Mouse (Mus musculus): ENCODE data around the gene C330021F23Rik. TPM values are rescaled to one million over a fixed set of nuclear protein-coding genes. Genes with fewer than 3 reads are reported as not detected.

Gene C330021F23Rik
- polyA plus RNA-seq, 1 experiment, result 22.8 TPM

DNA sequence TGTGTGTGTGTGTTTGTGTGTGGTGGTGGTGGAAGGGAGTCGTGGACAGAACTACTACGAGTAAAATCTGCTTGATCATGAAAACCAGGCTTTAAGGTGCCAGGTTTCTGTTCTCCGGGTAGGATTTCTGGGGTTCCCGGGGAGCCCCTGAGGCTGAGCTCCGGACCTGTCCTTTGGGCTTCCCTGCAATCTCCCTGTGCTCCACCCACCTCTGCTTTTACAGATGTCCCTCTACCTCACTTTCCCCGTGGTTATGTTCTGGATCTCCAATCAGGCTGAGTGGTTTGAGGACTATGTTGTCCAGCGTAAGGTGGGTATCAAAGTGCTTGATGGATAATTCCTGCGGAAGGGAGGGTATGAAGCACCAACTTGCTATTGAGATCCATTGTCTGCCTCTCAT is 54.3 kb downstream of the C330021F23Rik start:
- Histone ChIP-seq H3K27me3 (ENCODE audit: control insufficient read depth, insufficient read depth, low read length, poor library complexity, severe bottlenecking) (no peaks in the 10 kb centered on the region), H3K36me3 (ENCODE audit: control insufficient read depth, insufficient read depth, low read length, poor library complexity, severe bottlenecking) (peaks cover 13% of the 10 kb centered on the region), H3K27ac (ENCODE audit: insufficient read depth, low read length) (no peak overlapping the region), H3K4me1 (ENCODE audit: control insufficient read depth, insufficient read depth, low read length) (no peaks in the 10 kb centered on the region), H3K9ac (ENCODE audit: low read depth, poor library complexity, severe bottlenecking) (peak overlapping the region; percentile 57), H3K4me3 (ENCODE audit: low read depth, low read length) (peak overlapping the region; percentile 64), H3K9me3 (replicated peaks; ENCODE audit: control insufficient read depth, insufficient read depth, low read length, poor library complexity, severe bottlenecking) (no peaks in the 10 kb centered on the region)
- TF ChIP-seq CTCF (IDR thresholded peaks at IDR 0.05; ENCODE audit: low read depth, low read length) (no peak), POLR2A (IDR thresholded peaks at IDR 0.05; ENCODE audit: insufficient read depth, low read length) (no peak), EP300 (IDR thresholded peaks at IDR 0.05; ENCODE audit: insufficient read depth, low read depth, low read length) (no peak)

DNA sequence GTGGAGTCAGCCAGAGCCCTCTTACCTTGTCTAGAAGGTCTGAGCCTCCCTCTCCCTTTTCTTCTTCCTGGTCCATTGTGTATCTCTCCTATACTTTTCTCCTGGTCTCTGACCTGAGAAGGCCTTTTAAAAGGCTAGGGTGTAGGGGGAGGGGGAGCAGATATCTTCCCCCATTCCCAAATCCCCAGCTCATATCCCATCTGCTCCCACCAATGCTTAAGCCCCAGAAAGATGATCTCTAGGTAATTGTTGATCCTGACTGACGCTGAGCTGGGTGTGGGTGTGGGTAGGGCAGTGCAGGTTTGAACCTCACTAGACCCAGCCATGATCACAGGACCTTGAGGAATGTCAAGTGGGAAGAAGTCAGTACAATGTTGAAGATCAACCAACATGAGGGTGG is 57.7 kb downstream of the C330021F23Rik start, which contains the start of gene Pcp2:
TSS of gene Pcp2 (minus strand) at position 101 of the 400 bp plus-strand sequence.
- no peaks in the 10 kb centered on the region for H3K9me3 ChIP-seq (replicated peaks; ENCODE audit: control insufficient read depth, insufficient read depth, low read length, poor library complexity, severe bottlenecking)
- H3K4me1 ChIP-seq (ENCODE audit: control insufficient read depth, insufficient read depth, low read length), result no peaks in the 10 kb centered on the region
- no peak within 1 kb of the TSS for H3K9ac ChIP-seq (ENCODE audit: low read depth, poor library complexity, severe bottlenecking)
- H3K4me3 ChIP-seq (ENCODE audit: low read depth, low read length), result no peak within 1 kb of the TSS
- no peaks in the 10 kb centered on the region; the same call in 1 of the 2 replicates for H3K36me3 ChIP-seq (ENCODE audit: control insufficient read depth, insufficient read depth, low read length, poor library complexity, severe bottlenecking)
- H3K27ac ChIP-seq (ENCODE audit: insufficient read depth, low read length), result no peak within 1 kb of the TSS
- H3K27me3 ChIP-seq (ENCODE audit: control insufficient read depth, insufficient read depth, low read length, poor library complexity, severe bottlenecking), result no peaks in the 10 kb centered on the region
- TF ChIP-seq EP300 (IDR thresholded peaks at IDR 0.05; ENCODE audit: insufficient read depth, low read depth, low read length) (no peak), POLR2A (IDR thresholded peaks at IDR 0.05; ENCODE audit: insufficient read depth, low read length) (no peak), CTCF (IDR thresholded peaks at IDR 0.05; ENCODE audit: low read depth, low read length) (no peak)

- Histone ChIP-seq H3K9ac (ENCODE audit: low read depth, poor library complexity, severe bottlenecking) (no peak overlapping the region), H3K9me3 (replicated peaks; ENCODE audit: control insufficient read depth, insufficient read depth, low read length, poor library complexity, severe bottlenecking) (no peaks in the 10 kb centered on the region), H3K4me3 (ENCODE audit: low read depth, low read length) (no peak overlapping the region), H3K27ac (ENCODE audit: insufficient read depth, low read length) (no peak overlapping the region), H3K27me3 (ENCODE audit: control insufficient read depth, insufficient read depth, low read length, poor library complexity, severe bottlenecking) (no peaks in the 10 kb centered on the region), H3K4me1 (ENCODE audit: control insufficient read depth, insufficient read depth, low read length) (no peaks in the 10 kb centered on the region), H3K36me3 (ENCODE audit: control insufficient read depth, insufficient read depth, low read length, poor library complexity, severe bottlenecking) (no peaks in the 10 kb centered on the region; the same call in 1 of the 2 replicates)
- no peak for TF ChIP-seq POLR2A (IDR thresholded peaks at IDR 0.05; ENCODE audit: insufficient read depth, low read length)
- TF ChIP-seq EP300 (IDR thresholded peaks at IDR 0.05; ENCODE audit: insufficient read depth, low read depth, low read length), result no peak
- no peak for TF ChIP-seq CTCF (IDR thresholded peaks at IDR 0.05; ENCODE audit: low read depth, low read length)
These were observed 59.2 kb downstream of the C330021F23Rik start for GRCm38 (mm10) chr8:3626971-3627370.

DNA sequence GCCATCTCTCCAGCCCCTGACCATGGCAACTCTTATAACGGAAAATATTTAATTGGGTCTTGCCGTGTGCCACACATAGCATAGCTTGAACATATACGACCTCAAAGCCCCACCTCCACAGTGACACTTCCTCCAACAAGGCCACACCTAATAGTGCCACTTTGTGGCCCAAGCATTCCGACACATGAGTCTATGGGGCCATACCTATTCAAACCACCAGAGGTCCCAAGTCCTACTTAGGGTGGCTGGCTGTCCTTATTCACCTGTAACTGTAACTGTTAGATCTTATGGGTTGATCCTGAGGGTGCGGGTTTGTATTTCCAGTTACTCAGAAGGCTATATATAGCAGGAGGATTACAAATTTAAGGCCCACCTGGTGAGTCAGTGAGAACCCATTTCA is 60.2 kb downstream of the C330021F23Rik start:
- no peaks in the 10 kb centered on the region for H3K4me1 ChIP-seq (ENCODE audit: control insufficient read depth, insufficient read depth, low read length)
- no peak overlapping the region for H3K27ac ChIP-seq (ENCODE audit: insufficient read depth, low read length)
- H3K36me3 ChIP-seq (ENCODE audit: control insufficient read depth, insufficient read depth, low read length, poor library complexity, severe bottlenecking), result no peaks in the 10 kb centered on the region; the same call in 1 of the 2 replicates
- H3K27me3 ChIP-seq (ENCODE audit: control insufficient read depth, insufficient read depth, low read length, poor library complexity, severe bottlenecking), result no peaks in the 10 kb centered on the region
- H3K4me3 ChIP-seq (ENCODE audit: low read depth, low read length), result no peak overlapping the region
- no peak overlapping the region for H3K9ac ChIP-seq (ENCODE audit: low read depth, poor library complexity, severe bottlenecking)
- TF ChIP-seq EP300 (IDR thresholded peaks at IDR 0.05; ENCODE audit: insufficient read depth, low read depth, low read length) (no peak), CTCF (IDR thresholded peaks at IDR 0.05; ENCODE audit: low read depth, low read length) (peak; percentile 35), POLR2A (IDR thresholded peaks at IDR 0.05; ENCODE audit: insufficient read depth, low read length) (no peak)
- no peaks in the 10 kb centered on the region for H3K9me3 ChIP-seq (replicated peaks; ENCODE audit: control insufficient read depth, insufficient read depth, low read length, poor library complexity, severe bottlenecking)

GRCm38 (mm10) chr8:3630647-3631477 is 63.1 kb downstream of the C330021F23Rik start, which contains the start of gene Stxbp2:
Gene Stxbp2 (plus strand): TSS chr8:3630955.
- peak within 1 kb of the TSS; percentile 82 for H3K4me3 ChIP-seq (ENCODE audit: low read depth, low read length)
- no peaks in the 10 kb centered on the region for H3K27me3 ChIP-seq (ENCODE audit: control insufficient read depth, insufficient read depth, low read length, poor library complexity, severe bottlenecking)
- H3K9me3 ChIP-seq (replicated peaks; ENCODE audit: control insufficient read depth, insufficient read depth, low read length, poor library complexity, severe bottlenecking), result no peaks in the 10 kb centered on the region
- H3K9ac ChIP-seq (ENCODE audit: low read depth, poor library complexity, severe bottlenecking), result peak within 1 kb of the TSS; percentile 57
- H3K4me1 ChIP-seq (ENCODE audit: control insufficient read depth, insufficient read depth, low read length), result no peaks in the 10 kb centered on the region
- H3K36me3 ChIP-seq (ENCODE audit: control insufficient read depth, insufficient read depth, low read length, poor library complexity, severe bottlenecking), result peaks cover 7% of the 10 kb centered on the region
- H3K27ac ChIP-seq (ENCODE audit: insufficient read depth, low read length), result no peak within 1 kb of the TSS
- TF ChIP-seq EP300 (IDR thresholded peaks at IDR 0.05; ENCODE audit: insufficient read depth, low read depth, low read length) (no peak), POLR2A (IDR thresholded peaks at IDR 0.05; ENCODE audit: insufficient read depth, low read length) (peak; percentile 61), CTCF (IDR thresholded peaks at IDR 0.05; ENCODE audit: low read depth, low read length) (no peak)

GRCm38 (mm10) chr8:3631478-3631875 is 63.7 kb downstream of the C330021F23Rik start:
- no peak overlapping the region for H3K27ac ChIP-seq (ENCODE audit: insufficient read depth, low read length)
- no peak for TF ChIP-seq POLR2A (IDR thresholded peaks at IDR 0.05; ENCODE audit: insufficient read depth, low read length)
- no peak for TF ChIP-seq CTCF (IDR thresholded peaks at IDR 0.05; ENCODE audit: low read depth, low read length)
- TF ChIP-seq EP300 (IDR thresholded peaks at IDR 0.05; ENCODE audit: insufficient read depth, low read depth, low read length), result no peak
- H3K4me1 ChIP-seq (ENCODE audit: control insufficient read depth, insufficient read depth, low read length), result no peaks in the 10 kb centered on the region

More at GRCm38 (mm10) chr8:3631478-3631875, 63.7 kb downstream of the C330021F23Rik start:
- Histone ChIP-seq H3K36me3 (ENCODE audit: control insufficient read depth, insufficient read depth, low read length, poor library complexity, severe bottlenecking) (peaks cover 13% of the 10 kb centered on the region), H3K27me3 (ENCODE audit: control insufficient read depth, insufficient read depth, low read length, poor library complexity, severe bottlenecking) (no peaks in the 10 kb centered on the region), H3K4me3 (ENCODE audit: low read depth, low read length) (peak overlapping the region; percentile 82), H3K9me3 (replicated peaks; ENCODE audit: control insufficient read depth, insufficient read depth, low read length, poor library complexity, severe bottlenecking) (no peaks in the 10 kb centered on the region), H3K9ac (ENCODE audit: low read depth, poor library complexity, severe bottlenecking) (peak overlapping the region; percentile 57)

Other genes with a start within 250 kb of the C330021F23Rik start
- gene A430078G23Rik, start 214.6 kb upstream of the C330021F23Rik start, polyA plus RNA-seq (2011; ENCODE audit: insufficient read depth, insufficient read length, low read depth, missing spikeins), result not detected in 2 replicates
- gene Arhgef18, start 175.0 kb upstream of the C330021F23Rik start, polyA plus RNA-seq (2011; ENCODE audit: insufficient read depth, insufficient read length, low read depth, missing spikeins), result 64.8 and 67.7 TPM in 2 replicates
- gene Pex11g, start 100.3 kb upstream of the C330021F23Rik start, polyA plus RNA-seq (2011; ENCODE audit: insufficient read depth, insufficient read length, low read depth, missing spikeins), result 4.6 and 6.7 TPM in 2 replicates
- gene Tex45, start 97.1 kb upstream of the C330021F23Rik start, polyA plus RNA-seq (2011; ENCODE audit: insufficient read depth, insufficient read length, low read depth, missing spikeins), result 0.39 and 0.44 TPM in 2 replicates
- 15.5 and 17.7 TPM in 2 replicates for gene Zfp358, start 74.9 kb upstream of the C330021F23Rik start, polyA plus RNA-seq (2011; ENCODE audit: insufficient read depth, insufficient read length, low read depth, missing spikeins)
- gene Mcoln1, start 67.5 kb upstream of the C330021F23Rik start, polyA plus RNA-seq (2011; ENCODE audit: insufficient read depth, insufficient read length, low read depth, missing spikeins), result 62.0 and 62.3 TPM in 2 replicates
- gene Pnpla6, start 52.6 kb upstream of the C330021F23Rik start, polyA plus RNA-seq (2011; ENCODE audit: insufficient read depth, insufficient read length, low read depth, missing spikeins), result 46.6 and 47.5 TPM in 2 replicates
- 68.9 and 69.1 TPM in 2 replicates for gene Camsap3, start 19.3 kb downstream of the C330021F23Rik start, polyA plus RNA-seq (2011; ENCODE audit: insufficient read depth, insufficient read length, low read depth, missing spikeins)
- gene Xab2, start 53.3 kb downstream of the C330021F23Rik start, polyA plus RNA-seq (2011; ENCODE audit: insufficient read depth, insufficient read length, low read depth, missing spikeins), result 57.8 and 65.8 TPM in 2 replicates
- gene Pet100, start 53.6 kb downstream of the C330021F23Rik start, polyA plus RNA-seq (2011; ENCODE audit: insufficient read depth, insufficient read length, low read depth, missing spikeins), result 93.4 and 100 TPM in 2 replicates
- not detected in 2 replicates for gene Pcp2, start 57.6 kb downstream of the C330021F23Rik start, polyA plus RNA-seq (2011; ENCODE audit: insufficient read depth, insufficient read length, low read depth, missing spikeins)
- gene Stxbp2, start 63.0 kb downstream of the C330021F23Rik start, polyA plus RNA-seq (2011; ENCODE audit: insufficient read depth, insufficient read length, low read depth, missing spikeins), result 125 and 145 TPM in 2 replicates
- 0.94 and 1.8 TPM in 2 replicates for gene Retn, start 87.8 kb downstream of the C330021F23Rik start, polyA plus RNA-seq (2011; ENCODE audit: insufficient read depth, insufficient read length, low read depth, missing spikeins)
- not detected in 2 replicates for gene Mcemp1, start 97.8 kb downstream of the C330021F23Rik start, polyA plus RNA-seq (2011; ENCODE audit: insufficient read depth, insufficient read length, low read depth, missing spikeins)
- gene Fcor, start 104.4 kb downstream of the C330021F23Rik start, polyA plus RNA-seq (2011; ENCODE audit: insufficient read depth, insufficient read length, low read depth, missing spikeins), result 8.4 and 11.9 TPM in 2 replicates
- gene Trappc5, start 108.3 kb downstream of the C330021F23Rik start, polyA plus RNA-seq (2011; ENCODE audit: insufficient read depth, insufficient read length, low read depth, missing spikeins), result 18.2 and 18.7 TPM in 2 replicates
- not detected in 2 replicates for gene Fcer2a, start 126.2 kb downstream of the C330021F23Rik start, polyA plus RNA-seq (2011; ENCODE audit: insufficient read depth, insufficient read length, low read depth, missing spikeins)
- not detected in 2 replicates for gene Clec4g, start 152.7 kb downstream of the C330021F23Rik start, polyA plus RNA-seq (2011; ENCODE audit: insufficient read depth, insufficient read length, low read depth, missing spikeins)
- not detected in 2 replicates for gene Cd209a, start 181.0 kb downstream of the C330021F23Rik start, polyA plus RNA-seq (2011; ENCODE audit: insufficient read depth, insufficient read length, low read depth, missing spikeins)

Measured in ES-Bruce4 (cell line).